Mouse (Mus musculus): Measurements from ENCODE around the gene Tmtc4.

GRCm38 (mm10) chr14:122883410-122883806 is 100.4 kb downstream of the Tmtc4 start:
- TF ChIP-seq CTCF (IDR thresholded peaks at IDR 0.05; ENCODE audit: extremely low read depth, insufficient read length, insufficient replicate concordance, low read depth, low read length) (no peak), POLR2A (IDR thresholded peaks at IDR 0.05; ENCODE audit: low read depth, low read length) (no peak)
